Mouse (Mus musculus) stomach, embryonic 14.5 days (tissue): Measurements from ENCODE around the gene Mta3. TPM values are rescaled to one million over a fixed set of nuclear protein-coding genes. Genes with fewer than 3 reads are reported as not detected.

Experiments used
- ATAC-seq: fragments of 200-750 bp; cut with Nextera tagmentation; 2 replicates; pipeline ENCODE4 v1.8.0; 2017; ENCODE audit warnings: low read depth, moderate TSS enrichment; ENCODE audit not compliant: insufficient number of reproducible peaks, insufficient read depth, low FRiP score
- H3K27ac ChIP-seq: fragments of 300-500 bp; sonication (generic); 2 replicates; pipeline ENCODE4 v1.5.1; 2014; ENCODE audit warnings: mild to moderate bottlenecking, low read length, moderate library complexity, mixed read lengths
- H3K27me3 ChIP-seq: fragments of 300-500 bp; sonication (generic); 2 replicates; pipeline ENCODE4 v1.6.1; 2014; ENCODE audit warnings: low read length, control low read depth, mixed read lengths; ENCODE audit not compliant: control insufficient read depth, insufficient read depth
- H3K36me3 ChIP-seq: fragments of 300-500 bp; sonication (generic); 2 replicates; pipeline ENCODE4 v1.6.1; 2014; ENCODE audit warnings: mild to moderate bottlenecking, control low read depth, low read length, moderate library complexity, mixed read lengths; ENCODE audit not compliant: control insufficient read depth, insufficient read depth
- H3K4me1 ChIP-seq: fragments of 300-500 bp; sonication (generic); 2 replicates; pipeline ENCODE4 v1.6.1; 2014; ENCODE audit warnings: low read length, control low read depth, mixed read lengths; ENCODE audit not compliant: control insufficient read depth, insufficient read depth
- H3K4me2 ChIP-seq: fragments of 300-500 bp; sonication (generic); replicated peaks from 2 replicates; pipeline ENCODE4 v1.6.1; 2014; ENCODE audit warnings: low read depth, low read length, control low read depth
- H3K4me3 ChIP-seq: fragments of 300-500 bp; sonication (generic); 2 replicates; pipeline ENCODE4 v1.5.1; 2014; ENCODE audit warnings: low read depth, low read length, control low read depth
- H3K9ac ChIP-seq: fragments of 300-500 bp; sonication (generic); replicated peaks from 2 replicates; pipeline ENCODE4 v1.6.1; 2014; ENCODE audit warnings: low read depth, mild to moderate bottlenecking, control low read depth, low read length, moderate library complexity, mixed read lengths
- H3K9me3 ChIP-seq: fragments of 300-500 bp; sonication (generic); 2 replicates; pipeline ENCODE4 v1.6.1; 2016; ENCODE audit warnings: low read depth, low read length, control low read depth; ENCODE audit not compliant: control insufficient read depth
- WGBS: fragments of 180-500 bp; shearing (Covaris S2); extraction: QIAGEN DNeasy Blood & Tissue Kit; methylation state at CpG from one replicate; pipeline ENCODE4 v1.1.7; 2014; 5-methylcytosine and 5-hydroxymethylcytosine counted together
- polyA plus RNA-seq: library from polyadenylated mRNA; unstranded; fragments of >200 nt; fragmentation: Nextera tagmentation; extraction: Ambion mirVana; gene quantifications from 2 replicates; pipeline ENCODE4 v1.2.1, GENCODE M21; 2014

The Mta3 gene
- polyA plus RNA-seq, 1 experiment from 2014 or later, result 38.1 TPM

DNA sequence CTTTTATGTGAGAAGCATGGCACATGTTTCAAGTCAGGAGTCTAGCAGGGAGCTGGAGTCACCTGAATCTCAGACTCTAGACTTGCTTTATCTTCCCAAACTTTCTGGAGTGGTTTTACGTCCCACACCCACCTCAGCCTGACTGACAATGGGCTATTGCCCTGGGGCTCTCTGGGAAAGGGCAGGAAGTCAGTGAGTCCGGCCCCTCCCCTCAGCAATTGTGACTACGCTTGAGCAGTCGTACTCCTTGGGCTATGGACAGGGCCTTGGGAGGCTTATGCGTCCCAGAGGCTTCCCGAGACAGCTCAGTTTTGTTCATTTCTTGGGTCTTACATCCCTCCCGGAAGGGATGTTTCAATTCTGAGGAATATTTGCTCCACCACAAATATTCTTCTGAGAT lies 159.4 kb downstream of the Mta3 start:
- WGBS, result 79% methylated on average over 7 of the region's 7 CpGs
- H3K27me3 ChIP-seq, result no peaks in the 10 kb centered on the region

DNA sequence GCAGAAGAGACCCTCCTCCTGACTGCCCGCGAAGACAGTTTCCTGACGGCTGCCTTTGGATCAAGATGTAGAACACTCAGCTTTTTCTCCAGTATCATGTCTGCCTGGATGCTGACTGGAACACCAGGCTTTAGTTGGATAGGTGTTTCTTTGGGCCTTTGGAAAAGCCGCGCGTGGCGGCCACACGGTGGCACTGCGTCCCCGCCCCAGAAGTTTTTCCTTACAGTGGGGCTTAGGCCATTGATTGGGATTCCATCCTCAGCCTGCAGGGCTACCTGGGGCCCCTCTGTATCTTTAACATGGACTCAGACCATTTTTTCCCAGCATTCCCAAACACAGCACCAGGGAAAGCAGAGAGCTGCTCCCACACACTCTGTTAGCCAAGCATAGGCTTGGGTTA lies 160.6 kb downstream of the Mta3 start:
- no peak overlapping the region for H3K27ac ChIP-seq
- no peak overlapping the region for H3K4me3 ChIP-seq
- 13% methylated on average over 10 of the region's 10 CpGs for WGBS
- H3K9me3 ChIP-seq, result no peaks in the 10 kb centered on the region
- H3K27me3 ChIP-seq, result no peaks in the 10 kb centered on the region
- no peak for ATAC-seq
- no peak overlapping the region for H3K9ac ChIP-seq
- 0 out of 2 replicates have a peak, but pooled peaks cover 5% of the 10 kb centered on the region for H3K4me1 ChIP-seq
- H3K36me3 ChIP-seq, result no peaks in the 10 kb centered on the region
- H3K4me2 ChIP-seq, result no peak overlapping the region

More for the DNA sequence above, 159.4 kb downstream of the Mta3 start:
- Histone ChIP-seq H3K36me3 (no peaks in the 10 kb centered on the region), H3K9me3 (no peaks in the 10 kb centered on the region), H3K4me3 (no peak overlapping the region), H3K4me2 (no peak overlapping the region), H3K27ac (no peak overlapping the region), H3K4me1 (0 out of 2 replicates have a peak, but pooled peaks cover 5% of the 10 kb centered on the region), H3K9ac (no peak overlapping the region)
- ATAC-seq, result no peak

DNA sequence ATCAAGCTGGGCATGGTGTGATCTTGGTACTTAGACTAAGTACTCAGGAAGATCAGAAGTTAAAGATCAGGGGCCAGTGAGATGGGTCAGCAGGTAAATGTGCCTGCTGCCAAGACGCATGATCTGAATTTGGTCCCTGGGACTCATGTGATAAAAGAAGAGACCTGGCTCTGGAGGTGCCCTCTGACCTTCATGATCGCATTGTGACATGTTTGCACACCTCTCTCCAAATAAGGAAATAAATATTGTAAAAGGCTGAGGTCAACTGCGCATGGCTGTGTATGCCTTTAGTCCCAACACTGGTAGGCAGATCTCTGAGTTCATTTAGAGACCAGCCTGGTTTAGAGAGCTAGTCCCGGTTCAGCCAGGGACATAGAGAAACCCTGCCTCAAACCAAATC lies 164.4 kb downstream of the Mta3 start:
- no peak overlapping the region for H3K9ac ChIP-seq
- no peak overlapping the region for H3K4me3 ChIP-seq
- no peak overlapping the region for H3K27ac ChIP-seq
- H3K4me2 ChIP-seq, result no peak overlapping the region
- H3K4me1 ChIP-seq, result 0 out of 2 replicates have a peak, but pooled peaks cover 5% of the 10 kb centered on the region
- ATAC-seq, result no peak
- H3K9me3 ChIP-seq, result no peaks in the 10 kb centered on the region
- no peaks in the 10 kb centered on the region for H3K36me3 ChIP-seq
- 79% methylated on average over 4 of the region's 4 CpGs for WGBS
- no peaks in the 10 kb centered on the region for H3K27me3 ChIP-seq

Other genes with a start within 250 kb of the Mta3 start
- 187 and 189 TPM in 2 replicates for gene Cox7a2l, start 188.8 kb upstream of the Mta3 start, polyA plus RNA-seq
- not detected in 2 replicates for gene Kcng3, start 74.3 kb upstream of the Mta3 start, polyA plus RNA-seq
- gene Haao, start 141.8 kb downstream of the Mta3 start, polyA plus RNA-seq, result 0.27 and 1.1 TPM in 2 replicates